Mouse (Mus musculus): ENCODE measurements around the gene Rdh7. TPM values are rescaled to one million over a fixed set of nuclear protein-coding genes. Genes with fewer than 3 reads are reported as not detected.
"Not testable (repeated sequence)": the region's sequence is repeated elsewhere in the genome, so short reads cannot be mapped to it uniquely, and the experiment has no call there.

Rdh7 gene
- polyA plus RNA-seq, 1 experiment from 2014 or later, result 1.1 TPM

GRCm38 (mm10) chr10:127866232-127866631, 22.4 kb downstream of the Rdh7 start, which contains the start of gene Rdh16f2:
Gene Rdh16f2 (plus strand): TSS chr10:127866474.
- peak; percentile 33; the same call in 1 of the 2 replicates for ATAC-seq
- H3K4me1 ChIP-seq (replicated peaks; ENCODE audit: control insufficient read depth, insufficient read depth, low read length), result no peaks in the 10 kb centered on the region
- H3K27me3 ChIP-seq (replicated peaks; ENCODE audit: control insufficient read depth, insufficient read depth, low read length), result no peaks in the 10 kb centered on the region
- no peak for TF ChIP-seq CTCF (IDR thresholded peaks at IDR 0.05; ENCODE audit: low read depth)
- 79% methylated on average over 3 of the region's 3 CpGs for WGBS
- no peak within 1 kb of the TSS for H3K4me2 ChIP-seq (replicated peaks; ENCODE audit: low read depth)
- H3K36me3 ChIP-seq (ENCODE audit: control insufficient read depth, insufficient read depth), result no peaks in the 10 kb centered on the region
- H3K9me3 ChIP-seq (ENCODE audit: control insufficient read depth), result no peaks in the 10 kb centered on the region
- H3K4me3 ChIP-seq (ENCODE audit: low read depth, low read length), result no peak within 1 kb of the TSS
- no peak within 1 kb of the TSS for H3K9ac ChIP-seq (ENCODE audit: low read depth, low read length)
- no peak within 1 kb of the TSS for H3K27ac ChIP-seq (ENCODE audit: low read depth, low read length)

- Histone ChIP-seq H3K36me3 (ENCODE audit: control insufficient read depth, insufficient read depth) (no peaks in the 10 kb centered on the region), H3K4me1 (replicated peaks; ENCODE audit: control insufficient read depth, insufficient read depth, low read length) (no peaks in the 10 kb centered on the region), H3K27me3 (replicated peaks; ENCODE audit: control insufficient read depth, insufficient read depth, low read length) (no peaks in the 10 kb centered on the region), H3K4me3 (ENCODE audit: low read depth, low read length) (no peak overlapping the region), H3K4me2 (replicated peaks; ENCODE audit: low read depth) (no peak overlapping the region), H3K27ac (ENCODE audit: low read depth, low read length) (no peak overlapping the region), H3K9me3 (ENCODE audit: control insufficient read depth) (no peaks in the 10 kb centered on the region), H3K9ac (ENCODE audit: low read depth, low read length) (no peak overlapping the region)
- TF ChIP-seq CTCF (IDR thresholded peaks at IDR 0.05; ENCODE audit: low read depth), result no peak
- ATAC-seq, result no peak
Observed at GRCm38 (mm10) chr10:127864931-127865330, 23.7 kb downstream of the Rdh7 start.

- TF ChIP-seq CTCF (IDR thresholded peaks at IDR 0.05; ENCODE audit: low read depth), result no peak
Observed at GRCm38 (mm10) chr10:127856376-127856775, 32.2 kb downstream of the Rdh7 start.

GRCm38 (mm10) chr10:127849628-127850027, 39.0 kb downstream of the Rdh7 start, which contains the start of gene Rdh19:
Gene Rdh19 (plus strand): TSS chr10:127849928.
- TF ChIP-seq CTCF (IDR thresholded peaks at IDR 0.05; ENCODE audit: low read depth), result no peak
- Histone ChIP-seq H3K27ac (ENCODE audit: low read depth, low read length) (no peak within 1 kb of the TSS), H3K4me1 (replicated peaks; ENCODE audit: control insufficient read depth, insufficient read depth, low read length) (no peaks in the 10 kb centered on the region), H3K9me3 (ENCODE audit: control insufficient read depth) (no peaks in the 10 kb centered on the region), H3K27me3 (replicated peaks; ENCODE audit: control insufficient read depth, insufficient read depth, low read length) (no peaks in the 10 kb centered on the region), H3K9ac (ENCODE audit: low read depth, low read length) (no peak within 1 kb of the TSS), H3K4me3 (ENCODE audit: low read depth, low read length) (no peak within 1 kb of the TSS), H3K36me3 (ENCODE audit: control insufficient read depth, insufficient read depth) (no peaks in the 10 kb centered on the region), H3K4me2 (replicated peaks; ENCODE audit: low read depth) (no peak within 1 kb of the TSS)
- WGBS, result 55% methylated on average over 1 of the region's 1 CpGs
- no peak for ATAC-seq

More at GRCm38 (mm10) chr10:127856376-127856775, 32.2 kb downstream of the Rdh7 start:
- Histone ChIP-seq H3K4me3 (ENCODE audit: low read depth, low read length) (no peak overlapping the region), H3K4me1 (replicated peaks; ENCODE audit: control insufficient read depth, insufficient read depth, low read length) (no peaks in the 10 kb centered on the region), H3K27me3 (replicated peaks; ENCODE audit: control insufficient read depth, insufficient read depth, low read length) (no peaks in the 10 kb centered on the region), H3K4me2 (replicated peaks; ENCODE audit: low read depth) (no peak overlapping the region), H3K27ac (ENCODE audit: low read depth, low read length) (no peak overlapping the region), H3K36me3 (ENCODE audit: control insufficient read depth, insufficient read depth) (no peaks in the 10 kb centered on the region), H3K9ac (ENCODE audit: low read depth, low read length) (no peak overlapping the region), H3K9me3 (ENCODE audit: control insufficient read depth) (no peaks in the 10 kb centered on the region)
- ATAC-seq, result no peak

- 44% methylated on average over 1 of the region's 1 CpGs for WGBS
- ATAC-seq, result no peak
- no peaks in the 10 kb centered on the region for H3K27me3 ChIP-seq (replicated peaks; ENCODE audit: control insufficient read depth, insufficient read depth, low read length)
Observed at GRCm38 (mm10) chr10:127848089-127848488, 40.5 kb downstream of the Rdh7 start.

GRCm38 (mm10) chr10:127845945-127846344, 42.7 kb downstream of the Rdh7 start:
- not testable (repeated sequence) for H3K4me2 ChIP-seq (replicated peaks; ENCODE audit: low read depth); H3K27me3 ChIP-seq (replicated peaks; ENCODE audit: control insufficient read depth, insufficient read depth, low read length); H3K4me3 ChIP-seq (ENCODE audit: low read depth, low read length); H3K9ac ChIP-seq (ENCODE audit: low read depth, low read length); H3K27ac ChIP-seq (ENCODE audit: low read depth, low read length); H3K9me3 ChIP-seq (ENCODE audit: control insufficient read depth); H3K36me3 ChIP-seq (ENCODE audit: control insufficient read depth, insufficient read depth); ATAC-seq; H3K4me1 ChIP-seq (replicated peaks; ENCODE audit: control insufficient read depth, insufficient read depth, low read length)
- 89% methylated on average over 5 of the region's 5 CpGs for whole genome bisulfite sequencing

More at GRCm38 (mm10) chr10:127848089-127848488, 40.5 kb downstream of the Rdh7 start:
- Histone ChIP-seq H3K4me3 (ENCODE audit: low read depth, low read length) (no peak overlapping the region), H3K4me1 (replicated peaks; ENCODE audit: control insufficient read depth, insufficient read depth, low read length) (no peaks in the 10 kb centered on the region), H3K27ac (ENCODE audit: low read depth, low read length) (no peak overlapping the region), H3K9ac (ENCODE audit: low read depth, low read length) (no peak overlapping the region), H3K4me2 (replicated peaks; ENCODE audit: low read depth) (no peak overlapping the region), H3K9me3 (ENCODE audit: control insufficient read depth) (no peaks in the 10 kb centered on the region), H3K36me3 (ENCODE audit: control insufficient read depth, insufficient read depth) (no peaks in the 10 kb centered on the region)
- no peak for TF ChIP-seq CTCF (IDR thresholded peaks at IDR 0.05; ENCODE audit: low read depth)

GRCm38 (mm10) chr10:127840776-127841175, 47.8 kb downstream of the Rdh7 start:
- no peak for TF ChIP-seq CTCF (IDR thresholded peaks at IDR 0.05; ENCODE audit: low read depth)
- ATAC-seq, result no peak
- no peak overlapping the region for H3K4me3 ChIP-seq (ENCODE audit: low read depth, low read length)
- H3K9ac ChIP-seq (ENCODE audit: low read depth, low read length), result no peak overlapping the region
- H3K36me3 ChIP-seq (ENCODE audit: control insufficient read depth, insufficient read depth), result no peaks in the 10 kb centered on the region
- no peak overlapping the region for H3K4me2 ChIP-seq (replicated peaks; ENCODE audit: low read depth)
- no peaks in the 10 kb centered on the region for H3K4me1 ChIP-seq (replicated peaks; ENCODE audit: control insufficient read depth, insufficient read depth, low read length)
- H3K27ac ChIP-seq (ENCODE audit: low read depth, low read length), result no peak overlapping the region
- H3K9me3 ChIP-seq (ENCODE audit: control insufficient read depth), result no peaks in the 10 kb centered on the region
- no peaks in the 10 kb centered on the region for H3K27me3 ChIP-seq (replicated peaks; ENCODE audit: control insufficient read depth, insufficient read depth, low read length)
- WGBS, result 74% methylated on average over 2 of the region's 2 CpGs
